Mouse (Mus musculus) midbrain, embryonic 16.5 days (tissue): ENCODE results near the gene St8sia4. TPM values are rescaled to one million over a fixed set of nuclear protein-coding genes. Genes with fewer than 3 reads are reported as not detected.
"Not testable (repeated sequence)": the region's sequence is repeated elsewhere in the genome, so short reads cannot be mapped to it uniquely, and the experiment has no call there.

Source experiments
- ATAC-seq: fragments of 200-750 bp; cut with Nextera tagmentation; 2 replicates; pipeline ENCODE4 v1.8.0; 2017; ENCODE audit warnings: moderate TSS enrichment
- H3K27ac ChIP-seq: fragments of 300-500 bp; sonication (generic); 2 replicates; pipeline ENCODE4 v1.5.1; 2014; ENCODE audit warnings: mild to moderate bottlenecking, low read length, mixed read lengths
- H3K27me3 ChIP-seq: fragments of 300-500 bp; sonication (generic); 2 replicates; pipeline ENCODE4 v1.6.1; 2014; ENCODE audit warnings: low read depth, low read length, mixed read lengths; ENCODE audit not compliant: control insufficient read depth, insufficient read depth
- H3K36me3 ChIP-seq: fragments of 300-500 bp; sonication (generic); 2 replicates; pipeline ENCODE4 v1.6.1; 2014; ENCODE audit warnings: mild to moderate bottlenecking, low read length, moderate library complexity, mixed read lengths; ENCODE audit not compliant: control insufficient read depth, insufficient read depth
- H3K4me1 ChIP-seq: fragments of 300-500 bp; sonication (generic); 2 replicates; pipeline ENCODE4 v1.6.1; 2014; ENCODE audit warnings: mild to moderate bottlenecking, low read length, mixed read lengths; ENCODE audit not compliant: control insufficient read depth, insufficient read depth
- H3K4me2 ChIP-seq: fragments of 300-500 bp; sonication (generic); 2 replicates; pipeline ENCODE4 v1.6.1; 2014; ENCODE audit warnings: mild to moderate bottlenecking, low read length, mixed read lengths
- H3K4me3 ChIP-seq: fragments of 300-500 bp; sonication (generic); 2 replicates; pipeline ENCODE4 v1.5.1; 2014; ENCODE audit warnings: low read depth, mild to moderate bottlenecking, low read length, moderate library complexity, mixed read lengths
- H3K9ac ChIP-seq: fragments of 300-500 bp; sonication (generic); 2 replicates; pipeline ENCODE4 v1.6.1; 2014; ENCODE audit warnings: low read depth, low read length, mixed read lengths
- H3K9me3 ChIP-seq: fragments of 300-500 bp; sonication (generic); replicated peaks from 2 replicates; pipeline ENCODE4 v1.6.1; 2014; ENCODE audit warnings: mild to moderate bottlenecking, low read length, mixed read lengths; ENCODE audit not compliant: control insufficient read depth, poor library complexity, severe bottlenecking
- whole genome bisulfite sequencing: fragments of 180-500 bp; shearing (Covaris S2); extraction: QIAGEN DNeasy Blood & Tissue Kit; methylation state at CpG from one replicate; pipeline ENCODE4 v1.1.7; 2014; 5-methylcytosine and 5-hydroxymethylcytosine counted together
- polyA plus RNA-seq: library from polyadenylated mRNA; unstranded; fragments of >200 nt; fragmentation: Nextera tagmentation; extraction: Ambion mirVana; gene quantifications from 2 replicates; pipeline ENCODE4 v1.2.1, GENCODE M21; 2015

St8sia4 gene
- polyA plus RNA-seq, 1 experiment from 2014 or later, result 45.9 TPM

- H3K27me3 ChIP-seq, result no peaks in the 10 kb centered on the region
- WGBS, result 95% methylated on average over 9 of the region's 9 CpGs
- no peak overlapping the region for H3K4me3 ChIP-seq
- H3K9me3 ChIP-seq, result no peaks in the 10 kb centered on the region
- H3K4me1 ChIP-seq, result no peaks in the 10 kb centered on the region
- no peak for ATAC-seq
- no peak overlapping the region for H3K27ac ChIP-seq
- H3K4me2 ChIP-seq, result no peak overlapping the region
- H3K9ac ChIP-seq, result no peak overlapping the region
- no peaks in the 10 kb centered on the region for H3K36me3 ChIP-seq
Observed at GRCm38 (mm10) chr1:95572619-95573540, 94.5 kb downstream of the St8sia4 start.

- H3K9me3 ChIP-seq, result no peaks in the 10 kb centered on the region
- no peaks in the 10 kb centered on the region for H3K4me1 ChIP-seq
- H3K27ac ChIP-seq, result no peak overlapping the region
- 85% methylated on average over 1 of the region's 1 CpGs for WGBS
- no peak overlapping the region for H3K4me2 ChIP-seq
- H3K27me3 ChIP-seq, result no peaks in the 10 kb centered on the region
- no peak overlapping the region for H3K4me3 ChIP-seq
- ATAC-seq, result no peak
- H3K36me3 ChIP-seq, result no peaks in the 10 kb centered on the region
- H3K9ac ChIP-seq, result no peak overlapping the region
Observed at GRCm38 (mm10) chr1:95571106-95571505, 96.3 kb downstream of the St8sia4 start.

GRCm38 (mm10) chr1:95554556-95554955 lies 112.8 kb downstream of the St8sia4 start:
- H3K4me3 ChIP-seq, H3K9ac ChIP-seq, H3K27ac ChIP-seq, H3K4me1 ChIP-seq, H3K9me3 ChIP-seq, H3K36me3 ChIP-seq, H3K4me2 ChIP-seq, H3K27me3 ChIP-seq, ATAC-seq: not testable (repeated sequence)

GRCm38 (mm10) chr1:95541460-95541859 lies 125.9 kb downstream of the St8sia4 start:
- H3K36me3 ChIP-seq, result no peaks in the 10 kb centered on the region
- H3K4me2 ChIP-seq, result no peak overlapping the region
- no peak for ATAC-seq
- no peaks in the 10 kb centered on the region for H3K9me3 ChIP-seq
- H3K9ac ChIP-seq, result no peak overlapping the region
- no peak overlapping the region for H3K27ac ChIP-seq
- no peaks in the 10 kb centered on the region for H3K4me1 ChIP-seq
- H3K27me3 ChIP-seq, result no peaks in the 10 kb centered on the region
- no peak overlapping the region for H3K4me3 ChIP-seq
- WGBS, result 60% methylated on average over 3 of the region's 3 CpGs
